In the genomic region with DNA sequence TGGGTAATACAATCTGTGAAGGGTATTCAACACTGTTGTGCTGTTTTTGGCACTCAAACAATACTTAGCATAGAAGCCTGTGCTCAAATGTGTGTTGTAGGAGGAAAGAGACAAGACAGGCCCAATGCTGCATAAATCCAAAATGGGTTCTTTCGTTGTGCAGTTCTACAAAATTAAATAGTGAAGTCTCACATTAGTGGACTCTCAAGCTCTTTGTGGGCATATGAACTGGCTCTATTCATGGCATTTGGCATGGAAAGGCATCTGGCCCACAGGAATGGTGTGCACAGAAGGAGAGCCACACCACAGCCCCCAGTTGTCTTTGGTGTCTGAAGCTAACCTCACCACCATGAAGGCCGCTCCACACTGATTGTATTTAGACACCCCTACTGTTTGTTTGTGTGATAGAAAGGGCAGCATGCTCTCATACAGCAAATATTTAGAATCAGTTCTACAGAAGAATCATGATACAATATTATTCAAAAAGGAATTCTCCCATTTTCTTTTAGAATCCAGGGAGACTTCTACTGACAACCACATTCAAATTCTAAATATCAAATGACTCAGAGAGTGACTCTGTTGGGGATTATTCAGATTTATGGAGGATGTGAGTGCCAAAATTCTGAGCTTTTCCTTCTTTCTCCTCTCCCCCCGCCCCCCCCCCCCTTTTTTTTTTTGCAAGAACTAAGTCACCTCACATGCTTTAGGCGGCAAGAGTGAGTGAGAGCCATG, we compare ENCODE assay signal across 29 mouse cellular contexts.
DNase-seq lines count a peak whose midpoint lies in the region; ATAC-seq and TF ChIP-seq lines count a peak whose summit lies in the region.
"Had no signal": no experiment of that assay in that cellular context is flagged by ENCODE, and none has a peak within 500 bp of the region (broad histone marks: within the 10 kb centered on the region; RNA-seq: fewer than 3 reads in every experiment).

No protein-coding gene starts in this region.

- WGBS in intestine, embryonic 15.5 days: 58% methylated on average over 4 of the region's 4 CpGs

- H3K4me3 ChIP-seq in left cerebral cortex, adult 2 months: no peak overlapping the region
- no peak overlapping the region for H3K4me3 ChIP-seq in intestine, embryonic 15.5 days (replicated peaks)
- H3K4me3 ChIP-seq: embryonic facial prominence, embryonic 15.5 days; gastrocnemius, adult 2 months; liver, embryonic 15.5 days; midbrain, embryonic 15.5 days; neural tube, embryonic 12.5 days had no signal

- no peak overlapping the region for H3K4me2 ChIP-seq in intestine, embryonic 15.5 days (replicated peaks)
- H3K4me2 ChIP-seq: embryonic facial prominence, embryonic 15.5 days; liver, embryonic 15.5 days; lung, embryonic 14.5 days; midbrain, embryonic 15.5 days; neural tube, embryonic 12.5 days had no signal

- H3K9ac ChIP-seq in intestine, embryonic 15.5 days: no peak overlapping the region
- H3K9ac ChIP-seq: embryonic facial prominence, embryonic 15.5 days; liver, embryonic 15.5 days; lung, embryonic 14.5 days; midbrain, embryonic 15.5 days; neural tube, embryonic 12.5 days had no signal

- DNase-seq in adrenal gland, adult 2 months: peak; percentile 6
- no peak for DNase-seq in adrenal gland, postnatal 4 days (ENCODE audit: low spot score in 2 of 2)
- no peak for DNase-seq in left cerebral cortex, adult 2 months (ENCODE audit: extremely low spot score in 1 of 2, low spot score in 2 of 2)
- no peak for DNase-seq in left cerebral cortex, postnatal 4 days
- peak; percentile 29 for DNase-seq in brain, adult 2 months (ENCODE audit: low read depth, low spot score)
- DNase-seq in telencephalon, adult 2 months (ENCODE audit: low read depth, low spot score): peak; percentile 15
- DNase-seq in gastrocnemius, postnatal 4 days (ENCODE audit: low spot score in 2 of 2): no peak
- DNase-seq: cerebellum, adult 11 months; cerebellum, adult 9-11 months; gastrocnemius, adult 2 months; heart, postnatal 14 days; kidney, adult 8-10 months; kidney, postnatal 4 days; layer of hippocampus, adult 9-11 months; lung, embryonic 14.5 days; lung, postnatal 14 days; right cerebral cortex, postnatal 4 days; thymus, adult 2 months; thymus, postnatal 36 days had no signal

- no peaks in the 10 kb centered on the region for H3K36me3 ChIP-seq in intestine, embryonic 15.5 days
- H3K36me3 ChIP-seq: embryonic facial prominence, embryonic 15.5 days; liver, embryonic 15.5 days; midbrain, embryonic 15.5 days; neural tube, embryonic 12.5 days had no signal

- no peak for TF ChIP-seq CTCF in left cerebral cortex, adult 2 months (IDR thresholded peaks at IDR 0.05)

- no peak for ATAC-seq in intestine, embryonic 15.5 days
- ATAC-seq: forebrain, embryonic 14.5 days; hindbrain, embryonic 16.5 days; intestine, embryonic 16.5 days; midbrain, embryonic 15.5 days had no signal

- peak overlapping the region; percentile 50; the same call in 1 of the 2 replicates for H3K27ac ChIP-seq in left cerebral cortex, adult 2 months
- no peak overlapping the region for H3K27ac ChIP-seq in intestine, embryonic 15.5 days
- H3K27ac ChIP-seq: embryonic facial prominence, embryonic 15.5 days; gastrocnemius, adult 2 months; kidney, postnatal 0 days; liver, embryonic 15.5 days; midbrain, embryonic 15.5 days; neural tube, embryonic 12.5 days; stomach, postnatal 0 days had no signal

- no peaks in the 10 kb centered on the region for H3K27me3 ChIP-seq in intestine, embryonic 15.5 days (replicated peaks)
- H3K27me3 ChIP-seq: embryonic facial prominence, embryonic 15.5 days; liver, embryonic 15.5 days; midbrain, embryonic 15.5 days; neural tube, embryonic 12.5 days had no signal

- intact Hi-C loops in left cerebral cortex, adult 2 months (cut with DNase I): no loop called here
- intact Hi-C loops in left cerebral cortex, postnatal 4 days (cut with DNase I): no loop called here

- no peaks in the 10 kb centered on the region for H3K4me1 ChIP-seq in intestine, embryonic 15.5 days (replicated peaks)
- H3K4me1 ChIP-seq: embryonic facial prominence, embryonic 15.5 days; midbrain, embryonic 15.5 days; neural tube, embryonic 12.5 days had no signal

- no peaks in the 10 kb centered on the region for H3K9me3 ChIP-seq in intestine, embryonic 15.5 days
- H3K9me3 ChIP-seq: embryonic facial prominence, embryonic 15.5 days; liver, embryonic 15.5 days; midbrain, embryonic 15.5 days; neural tube, embryonic 12.5 days had no signal

Comparison
In these comparisons a context has a peak if more than half of its experiments do, and no peak if none do; other contexts are left out.
1. DNase-seq: peak in adrenal gland, adult 2 months (single experiment), brain, adult 2 months (single experiment) and telencephalon, adult 2 months (single experiment); none in adrenal gland, postnatal 4 days (0 of 2), left cerebral cortex, adult 2 months (0 of 2), left cerebral cortex, postnatal 4 days (single experiment) and gastrocnemius, postnatal 4 days (0 of 2).